In the genomic region with DNA sequence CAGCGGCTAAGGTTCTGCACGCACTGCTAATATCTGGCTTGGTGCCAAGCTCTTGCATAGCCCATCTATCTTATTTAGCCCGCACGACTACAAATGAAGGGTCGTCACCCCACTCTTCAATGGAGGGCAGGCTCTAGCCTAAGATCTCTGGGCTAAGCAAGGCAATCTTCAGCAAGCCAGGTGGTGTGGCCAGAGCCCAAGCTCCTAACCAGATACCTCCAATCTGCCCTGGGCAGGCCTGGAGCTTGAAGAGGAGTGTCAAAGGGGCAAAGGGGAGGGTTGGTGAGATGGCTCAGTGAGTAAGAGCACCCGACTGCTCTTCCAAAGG, we compare ENCODE assay signal across 10 mouse cellular contexts. TPM values are rescaled to one million over a fixed set of nuclear protein-coding genes. Genes with fewer than 3 reads are reported as not detected.
DNase-seq lines count a peak whose midpoint lies in the region; ATAC-seq and TF ChIP-seq lines count a peak whose summit lies in the region.
"Had no signal": no experiment of that assay in that cellular context is flagged by ENCODE, and none has a peak within 500 bp of the region (broad histone marks: within the 10 kb centered on the region; RNA-seq: fewer than 3 reads in every experiment).

No protein-coding gene starts in this region.

- TF ChIP-seq CTCF in lung, embryonic 14.5 days (IDR thresholded peaks at IDR 0.05; ENCODE audit: low read depth) = no peak

- 0 out of 2 replicates have a peak, but pooled peaks cover 13% of the 10 kb centered on the region for H3K4me1 ChIP-seq in lung, embryonic 14.5 days (ENCODE audit: insufficient read depth)
- peaks cover 57% of the 10 kb centered on the region for H3K4me1 ChIP-seq in neural tube, embryonic 12.5 days

- no peaks in the 10 kb centered on the region for H3K36me3 ChIP-seq in lung, embryonic 14.5 days (ENCODE audit: insufficient read depth)
- no peaks in the 10 kb centered on the region for H3K36me3 ChIP-seq in neural tube, embryonic 12.5 days
- H3K36me3 ChIP-seq: limb, embryonic 13.5 days had no signal

- WGBS in lung, embryonic 14.5 days = 5% methylated on average over 6 of the region's 6 CpGs
- WGBS in neural tube, embryonic 12.5 days = 13% methylated on average over 6 of the region's 6 CpGs

- peak; percentile 53 to 68 for DNase-seq in cerebellum, postnatal 10 days
- no peak for DNase-seq in cerebellum, adult 11 months
- peak; percentile 67 for DNase-seq in lung, embryonic 14.5 days
- DNase-seq in lung, adult 18-20 months = no peak
- peak; percentile 13 for DNase-seq in kidney, postnatal 10 days
- DNase-seq in natural killer cell, adult 2 months (ENCODE audit: low spot score in 2 of 2) = no peak
- DNase-seq: right cerebral cortex, postnatal 4 days had no signal

- no peak overlapping the region for H3K27ac ChIP-seq in lung, embryonic 14.5 days (ENCODE audit: low read depth)
- no peak overlapping the region for H3K27ac ChIP-seq in neural tube, embryonic 12.5 days
- H3K27ac ChIP-seq: limb, embryonic 13.5 days had no signal

- no peaks in the 10 kb centered on the region for H3K27me3 ChIP-seq in lung, embryonic 14.5 days (ENCODE audit: insufficient read depth, low read length)
- H3K27me3 ChIP-seq in neural tube, embryonic 12.5 days (replicated peaks) = no peaks in the 10 kb centered on the region
- H3K27me3 ChIP-seq: limb, embryonic 13.5 days had no signal

- 0 out of 2 replicates have a peak overlapping the region, but pooled peaks have one; percentile 4 for H3K4me2 ChIP-seq in lung, embryonic 14.5 days
- H3K4me2 ChIP-seq in neural tube, embryonic 12.5 days (replicated peaks) = 0 out of 2 replicates have a peak overlapping the region, but pooled peaks have one; percentile 25
- H3K4me2 ChIP-seq: limb, embryonic 13.5 days had no signal

- no peaks in the 10 kb centered on the region for H3K9me3 ChIP-seq in lung, embryonic 14.5 days (ENCODE audit: low read depth, low read length)
- H3K9me3 ChIP-seq in neural tube, embryonic 12.5 days = no peaks in the 10 kb centered on the region
- H3K9me3 ChIP-seq: limb, embryonic 13.5 days had no signal

- no peak; the same call in 1 of the 2 replicates for ATAC-seq in lung, embryonic 14.5 days (ENCODE audit: insufficient read depth)
- ATAC-seq in neural tube, embryonic 12.5 days (ENCODE audit: low FRiP score, low read depth) = no peak
- ATAC-seq in megakaryocyte, adult 5-6 weeks (ENCODE audit: poor library complexity, severe bottlenecking) = no peak

- H3K4me3 ChIP-seq in lung, embryonic 14.5 days (ENCODE audit: low read depth, low read length) = no peak overlapping the region
- H3K4me3 ChIP-seq in neural tube, embryonic 12.5 days = no peak overlapping the region
- H3K4me3 ChIP-seq: limb, embryonic 13.5 days had no signal

- no peak overlapping the region for H3K9ac ChIP-seq in lung, embryonic 14.5 days
- no peak overlapping the region for H3K9ac ChIP-seq in neural tube, embryonic 12.5 days
- H3K9ac ChIP-seq: limb, embryonic 13.5 days had no signal

RNA-seq across cellular contexts. Expression of gene Nkain1, which starts 20.9 kb away (rescaled TPM):
- polyA plus RNA-seq in lung, embryonic 14.5 days (2014; fragmentation: Nextera tagmentation; extraction: Ambion mirVana) = 2.9 and 3.3 TPM in 2 replicates
- polyA plus RNA-seq in neural tube, embryonic 12.5 days (2016; fragmentation: Nextera tagmentation; extraction: Ambion mirVana) = 12.8 and 20.1 TPM in 2 replicates
- total RNA-seq in megakaryocyte, adult 5-6 weeks (2015) = not detected in 2 replicates
- not detected in 2 replicates for total RNA-seq in megakaryocyte, adult 5-6 weeks (2017)

Comparison
In these comparisons a context has a peak if more than half of its experiments do, and no peak if none do; other contexts are left out.
1. DNase-seq: peak in cerebellum, postnatal 10 days (2 of 2), lung, embryonic 14.5 days (single experiment) and kidney, postnatal 10 days (single experiment); none in cerebellum, adult 11 months (single experiment), lung, adult 18-20 months (0 of 2) and natural killer cell, adult 2 months (0 of 2).